Mouse (Mus musculus): ENCODE measurements around the gene Il9r.
A peak's percentile ranks its signal among the peaks of the same experiment; 100 is the strongest.

Il9r gene

DNA sequence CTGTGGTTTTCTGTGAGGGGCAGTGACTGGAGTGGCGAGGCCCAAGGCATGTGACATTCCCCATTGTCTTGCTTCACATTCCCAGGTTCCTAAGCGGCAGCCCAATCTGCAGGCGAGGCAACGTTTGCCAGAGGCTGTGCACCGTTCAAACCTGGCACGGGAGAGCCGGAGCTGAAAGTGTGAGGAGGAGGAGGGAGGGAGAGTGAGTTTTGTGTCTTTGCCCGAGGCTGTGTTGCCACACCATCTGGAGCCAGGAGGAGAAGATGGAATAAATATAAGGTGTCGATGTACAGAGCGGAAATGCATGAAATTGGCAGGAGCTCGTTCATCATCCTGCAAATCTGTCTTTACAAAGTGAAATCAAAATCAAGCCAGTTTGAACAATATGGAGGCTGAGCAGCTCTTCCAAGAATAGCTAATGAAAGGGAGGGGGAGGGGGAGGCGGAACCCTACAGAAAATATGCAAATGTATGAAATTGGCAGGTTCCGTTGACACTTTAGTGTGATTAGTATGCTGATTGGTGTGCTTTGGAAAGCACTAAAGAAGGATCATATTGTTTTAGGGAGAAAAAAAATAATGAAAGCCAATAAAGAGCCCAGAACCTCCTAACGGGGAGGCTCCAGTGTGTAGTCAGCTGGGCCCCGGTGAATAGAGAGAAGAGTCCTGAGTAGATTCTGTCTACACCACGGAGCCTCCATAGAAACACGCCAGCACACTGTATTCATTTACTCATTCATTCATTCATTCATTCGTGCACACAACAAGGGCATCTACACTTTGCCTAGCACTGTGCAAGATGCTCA lies 42.1 kb downstream of the Il9r start:
- DNase-seq, result no peak

DNA sequence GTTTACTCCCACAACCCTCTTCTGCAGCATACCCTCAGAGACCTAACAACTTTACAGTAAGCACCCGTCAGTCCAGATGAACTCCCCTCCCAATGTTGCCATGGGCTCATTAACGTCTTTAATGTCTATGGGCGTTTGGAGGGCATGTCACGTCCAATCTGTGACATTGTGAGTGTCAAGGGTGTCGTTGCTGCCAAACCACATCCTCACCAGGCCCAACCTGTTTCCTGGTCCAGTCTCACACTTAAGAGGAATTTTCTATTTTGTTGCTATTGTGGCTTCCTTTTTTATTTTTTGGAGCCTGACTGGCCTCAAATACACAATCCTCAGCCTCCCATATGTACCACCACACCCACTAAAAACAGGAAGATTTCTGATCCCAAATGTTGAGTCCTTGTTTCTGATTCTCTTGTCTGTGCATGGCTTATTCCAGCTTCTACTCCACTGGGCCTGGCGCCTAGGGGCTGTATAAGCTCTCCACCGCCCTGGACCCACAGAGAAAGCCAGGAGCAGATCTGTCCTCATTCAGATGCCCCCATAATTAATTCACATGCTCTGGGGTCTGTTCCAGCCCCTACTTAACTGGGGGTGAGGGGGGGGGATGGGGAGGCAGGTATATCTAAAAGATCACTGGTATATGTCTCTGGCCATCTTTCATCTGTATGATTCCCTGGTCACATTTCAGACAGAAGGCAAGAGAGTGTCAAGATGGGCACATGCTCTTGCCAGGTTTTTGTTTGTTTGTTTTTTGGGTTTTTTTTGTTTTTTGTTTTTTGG lies 43.0 kb downstream of the Il9r start:
- DNase-seq, result no peak

DNA sequence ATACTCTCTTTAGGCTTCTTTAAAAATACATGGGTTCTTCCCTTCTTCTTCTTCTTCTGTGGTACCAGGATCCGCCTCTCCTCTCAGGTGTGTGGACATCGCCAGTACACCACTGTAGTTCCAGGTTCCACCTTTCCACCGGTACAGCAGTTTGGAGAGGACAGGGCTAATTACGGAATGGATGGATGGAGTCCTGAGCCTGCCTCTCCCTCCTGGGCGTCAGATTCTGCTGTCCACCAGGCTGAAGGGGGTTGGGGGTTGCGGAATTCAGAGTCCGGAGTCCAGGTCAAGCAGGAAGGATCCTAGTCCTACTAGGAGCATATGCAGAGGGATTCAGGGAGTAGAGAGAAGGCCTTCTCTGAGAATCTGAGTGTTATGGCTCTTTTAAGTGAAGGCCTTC lies 46.9 kb downstream of the Il9r start:
- no peak for DNase-seq

DNA sequence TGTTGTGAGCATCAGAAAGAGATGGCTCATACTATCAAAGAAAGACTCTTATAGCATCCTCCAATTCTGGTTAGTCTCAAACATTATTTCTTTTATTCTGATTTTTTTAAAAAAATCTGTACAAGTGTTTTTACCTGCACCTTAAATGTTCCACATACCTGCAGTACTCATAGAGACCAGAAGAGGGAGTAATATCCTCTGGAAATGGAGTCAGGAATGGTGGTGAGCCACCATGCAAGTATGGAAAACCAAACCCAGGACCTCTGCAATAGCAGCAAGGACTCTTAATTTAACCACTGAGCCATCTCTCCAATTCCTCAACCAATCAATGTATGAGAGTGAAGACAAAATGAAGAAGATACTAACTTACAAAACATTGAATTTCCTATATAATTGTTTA lies 47.3 kb downstream of the Il9r start:
- DNase-seq, result no peak

DNA sequence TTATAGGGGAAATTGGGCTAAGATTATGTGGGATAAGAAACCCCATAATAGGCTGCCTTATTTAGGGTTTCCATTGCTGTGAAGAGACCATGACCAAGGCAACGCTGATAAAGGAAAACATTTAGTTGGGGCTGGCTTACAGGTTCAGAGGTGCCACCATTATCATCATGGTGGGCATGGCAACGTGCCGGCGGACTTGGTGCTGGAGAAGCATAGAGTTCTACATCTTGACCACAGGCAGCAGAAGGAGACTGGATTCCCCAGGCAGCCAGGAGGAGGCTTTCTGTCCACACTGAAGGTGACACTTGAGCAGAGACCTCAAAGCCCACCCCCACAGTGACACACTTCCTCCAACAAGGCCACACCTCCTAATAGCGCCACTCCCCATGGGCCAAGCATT lies 48.8 kb downstream of the Il9r start:
- DNase-seq, result no peak

DNA sequence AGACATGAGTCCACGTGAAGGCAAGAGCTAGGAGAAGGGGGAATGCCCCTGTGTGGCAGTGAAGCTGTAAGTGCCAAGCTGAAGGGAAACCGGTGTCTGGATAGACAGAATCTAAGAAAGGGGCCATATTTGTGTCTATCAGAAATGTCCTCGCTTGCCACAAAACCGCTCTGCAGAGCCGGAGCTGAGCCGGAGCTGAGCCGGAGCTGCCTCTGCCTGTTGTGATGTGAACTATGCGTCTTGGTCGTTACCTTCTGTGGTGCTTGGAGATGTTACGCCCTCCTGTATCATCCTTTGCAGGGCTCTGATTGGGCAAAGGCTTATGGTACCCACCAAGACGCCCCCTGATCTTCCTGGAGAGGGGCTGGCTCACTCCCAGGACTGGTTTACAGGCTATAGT lies 50.5 kb downstream of the Il9r start:
- DNase-seq, result no peak

DNA sequence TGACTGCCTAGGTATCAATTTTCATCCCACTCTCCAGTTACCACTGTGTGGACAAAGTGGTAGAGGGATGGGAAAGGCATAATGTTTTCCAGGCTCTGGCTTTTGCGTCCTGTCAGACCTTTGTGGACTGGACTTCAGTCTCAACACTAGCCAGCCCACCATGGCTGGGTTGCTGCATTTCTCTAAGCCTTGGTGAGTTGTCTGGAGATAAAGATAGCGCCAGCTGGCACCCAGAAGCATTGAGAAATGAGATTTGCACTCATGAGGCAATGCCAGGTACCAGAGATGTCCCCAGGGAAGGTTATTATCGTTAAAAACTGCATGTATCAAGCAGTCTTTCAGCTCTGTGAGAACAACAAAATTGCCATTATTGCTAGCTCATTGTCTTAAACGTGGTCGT lies 57.3 kb downstream of the Il9r start:
- no peak for DNase-seq

DNA sequence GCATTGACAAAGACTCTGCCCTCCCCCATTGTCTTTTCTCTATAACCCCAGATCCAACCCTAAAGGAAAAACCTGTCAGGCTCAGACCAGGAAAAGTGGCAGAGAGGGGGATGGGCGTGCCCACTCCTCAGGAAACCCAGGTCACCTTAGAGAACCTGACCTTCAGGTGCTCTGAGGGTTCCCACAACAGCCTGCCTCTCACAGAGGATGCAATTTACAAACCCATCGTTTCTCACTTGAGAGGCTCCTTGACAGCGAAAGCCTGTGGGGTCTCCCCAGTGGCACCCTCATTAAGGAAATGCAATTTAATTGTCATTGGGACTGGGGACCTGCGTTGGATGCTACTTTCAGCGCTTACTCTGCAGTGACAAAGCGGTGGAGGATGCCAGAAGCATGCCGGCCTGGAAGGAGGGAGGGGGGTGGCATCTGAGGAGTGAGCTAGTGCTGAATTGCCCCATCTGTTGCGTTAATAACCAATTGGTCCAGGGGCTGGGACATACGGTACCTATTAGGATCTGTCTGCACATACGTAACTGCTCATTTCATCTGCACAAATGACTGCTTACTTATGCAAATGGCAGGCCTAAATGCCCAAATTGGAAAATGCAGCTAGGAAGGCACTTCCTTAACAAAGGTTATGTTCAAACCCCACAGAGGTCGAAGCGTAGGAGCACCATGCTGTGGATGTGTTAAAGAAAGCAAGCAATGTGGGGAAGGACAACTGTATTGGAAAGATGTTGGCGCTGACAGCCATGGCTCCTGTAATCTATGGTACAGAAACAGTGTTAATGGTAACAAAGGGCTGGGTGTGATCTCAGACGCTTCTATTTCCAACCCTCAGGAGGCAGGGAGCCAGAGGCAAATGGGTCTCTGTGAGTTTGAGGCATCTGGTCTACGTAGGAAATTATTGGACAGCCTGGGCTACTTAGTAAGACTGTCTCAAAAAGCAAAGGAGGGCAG lies 58.2 kb downstream of the Il9r start:
- no peak for DNase-seq

DNA sequence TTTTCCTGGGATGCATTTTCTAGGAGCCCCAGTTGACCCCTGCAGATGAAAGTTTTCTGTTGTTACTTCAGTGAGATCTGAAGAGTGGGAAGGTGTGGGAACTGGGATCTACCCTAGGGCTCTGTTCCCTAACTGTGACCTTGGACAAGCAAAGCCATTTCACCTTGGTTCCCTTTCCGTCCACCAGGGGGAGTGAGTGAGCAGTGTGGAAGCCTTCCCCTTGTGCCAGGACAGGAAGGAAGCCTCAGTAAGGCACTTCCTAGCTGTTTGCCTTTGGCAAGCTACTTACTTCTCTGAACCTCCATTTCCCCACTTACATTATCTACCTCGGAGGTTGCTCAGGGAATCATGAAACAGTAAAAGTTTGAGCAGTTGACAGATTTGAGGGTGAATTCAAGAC lies 59.0 kb downstream of the Il9r start:
- DNase-seq, result peak; percentile 91

DNA sequence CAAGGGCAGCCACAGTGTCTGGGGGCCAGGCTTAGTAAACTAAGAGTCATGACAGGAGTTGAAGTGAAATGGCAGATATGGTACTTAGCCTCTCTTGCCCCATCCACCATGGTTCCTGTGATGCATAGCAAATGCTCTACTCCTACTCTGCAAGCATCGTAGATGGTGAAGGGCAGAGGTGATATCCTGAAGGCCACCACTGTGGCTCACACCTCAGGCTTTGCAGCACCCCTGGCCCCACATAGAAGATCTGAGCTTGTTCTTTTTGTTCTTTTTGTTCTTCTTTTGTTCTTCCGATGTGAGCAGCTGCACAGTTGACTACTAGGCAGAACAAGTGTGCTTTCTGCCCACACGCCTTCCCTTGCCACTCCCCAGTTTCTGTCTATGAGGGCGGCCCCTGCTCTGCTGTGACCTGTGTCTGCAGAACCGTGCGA lies 60.5 kb downstream of the Il9r start:
- peak; percentile 74 for DNase-seq

DNA sequence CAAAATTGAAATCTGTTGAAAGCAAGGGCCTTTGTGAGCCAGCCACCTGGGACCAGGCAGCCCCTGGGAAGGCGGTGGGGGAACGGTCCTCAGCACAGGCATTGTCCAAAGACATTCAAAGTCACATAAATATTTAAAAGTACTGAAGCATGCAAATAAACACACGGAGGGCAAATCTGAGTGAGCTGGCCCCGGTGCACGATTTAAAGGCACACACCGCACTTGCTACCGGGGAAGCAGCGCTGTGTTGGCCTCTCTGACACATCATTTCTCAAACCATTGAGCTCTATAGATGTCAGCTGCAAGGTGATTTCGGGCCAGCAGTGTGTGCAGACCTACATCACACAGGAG lies 61.5 kb downstream of the Il9r start:
- no peak for DNase-seq

DNA sequence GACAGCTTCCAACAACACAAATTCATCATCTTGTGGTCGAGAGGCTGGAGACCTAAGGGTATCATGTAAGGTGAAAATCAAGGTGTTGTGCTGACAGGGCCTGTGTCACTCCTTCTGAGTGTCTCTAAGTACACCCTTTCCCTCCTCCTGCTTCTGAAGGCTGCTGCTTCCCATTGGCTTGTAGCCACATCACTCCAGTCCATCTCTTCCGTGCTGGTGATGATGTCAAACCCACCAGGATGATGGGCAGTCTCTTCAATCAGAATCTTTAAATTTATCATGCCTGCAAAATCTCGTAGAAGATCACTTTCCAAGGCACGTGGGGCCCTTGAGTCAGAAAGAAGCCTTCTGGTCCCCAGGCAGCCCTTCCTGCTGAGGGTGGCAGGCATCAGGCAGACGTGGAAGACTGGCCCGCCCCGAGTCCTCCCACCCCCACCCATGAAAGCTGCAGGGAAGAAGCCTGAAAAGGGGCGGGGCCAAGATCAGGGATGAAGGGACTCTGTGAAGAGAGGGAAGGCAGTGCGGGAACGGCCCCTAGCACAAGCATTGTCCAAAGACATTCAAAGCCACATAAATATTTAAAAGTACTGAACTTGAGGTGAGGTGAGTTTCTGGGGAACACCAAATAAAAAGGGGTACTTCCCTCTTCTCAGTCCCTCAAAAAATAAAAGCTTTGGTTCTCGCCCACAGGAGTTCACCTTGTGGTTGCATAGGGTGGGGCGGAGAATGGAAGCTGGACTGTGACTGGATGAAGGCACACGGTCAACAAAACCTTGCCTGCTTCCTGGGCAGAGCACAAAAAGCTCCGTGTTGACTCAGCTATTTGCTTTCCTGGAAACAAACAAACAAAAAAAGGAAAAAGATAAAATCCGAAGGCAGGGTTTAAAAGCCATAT lies 62.1 kb downstream of the Il9r start:
- DNase-seq, result peak; percentile 34

Measured in thymus, postnatal 25 days (tissue).